Mouse (Mus musculus) liver, embryonic 13.5 days (tissue): ENCODE results near the gene Serpina3b. TPM values are rescaled to one million over a fixed set of nuclear protein-coding genes. Genes with fewer than 3 reads are reported as not detected.
"Not testable (repeated sequence)": the region's sequence is repeated elsewhere in the genome, so short reads cannot be mapped to it uniquely, and the experiment has no call there.

Experiments
- ATAC-seq: fragments of 200-750 bp; cut with Nextera tagmentation; 2 replicates; pipeline ENCODE4 v1.8.0; 2017; ENCODE audit warnings: low read depth, mild to moderate bottlenecking, moderate number of reproducible peaks, moderate library complexity
- DNase-seq: peaks from one replicate; pipeline ENCODE4 v3.0.0; 2022
- H3K27ac ChIP-seq: fragments of 300-500 bp; sonication (generic); 2 replicates; pipeline ENCODE4 v1.5.1; 2015; ENCODE audit warnings: moderate library complexity, mild to moderate bottlenecking, inconsistent platforms
- H3K27me3 ChIP-seq: fragments of 300-500 bp; sonication (generic); 2 replicates; pipeline ENCODE4 v1.6.1; 2015; ENCODE audit warnings: mild to moderate bottlenecking, inconsistent platforms
- H3K36me3 ChIP-seq: fragments of 300-500 bp; sonication (generic); 2 replicates; pipeline ENCODE4 v1.6.1; 2015; ENCODE audit warnings: mild to moderate bottlenecking, inconsistent platforms
- H3K4me1 ChIP-seq: fragments of 300-500 bp; sonication (generic); replicated peaks from 2 replicates; pipeline ENCODE4 v1.6.1; 2015; ENCODE audit warnings: inconsistent platforms
- H3K4me2 ChIP-seq: fragments of 300-500 bp; sonication (generic); 2 replicates; pipeline ENCODE4 v1.6.1; 2015; ENCODE audit warnings: inconsistent platforms, mild to moderate bottlenecking, moderate library complexity
- H3K4me3 ChIP-seq: fragments of 300-500 bp; sonication (generic); replicated peaks from 2 replicates; pipeline ENCODE4 v1.5.1; 2015; ENCODE audit warnings: mild to moderate bottlenecking, inconsistent platforms
- H3K9ac ChIP-seq: fragments of 300-500 bp; sonication (generic); 2 replicates; pipeline ENCODE4 v1.6.1; 2015; ENCODE audit warnings: mild to moderate bottlenecking, inconsistent platforms
- H3K9me3 ChIP-seq: fragments of 300-500 bp; sonication (generic); replicated peaks from 2 replicates; pipeline ENCODE4 v1.6.1; 2016; ENCODE audit warnings: inconsistent platforms
- WGBS: fragments of 180-500 bp; shearing (Covaris S2); methylation state at CpG from one replicate; pipeline ENCODE4 v1.1.7; 2015; ENCODE audit not compliant: insufficient replicate concordance; 5-methylcytosine and 5-hydroxymethylcytosine counted together
- polyA plus RNA-seq: library from polyadenylated mRNA; unstranded; fragments of >200 nt; fragmentation: Nextera tagmentation; extraction: Ambion mirVana; gene quantifications from 2 replicates; pipeline ENCODE4 v1.2.1, GENCODE M21; 2015

The Serpina3b gene
- 0.06 and 0.20 TPM in 2 replicates for polyA plus RNA-seq

- ATAC-seq (no peak), DNase-seq (no peak)
- H3K27me3 ChIP-seq: no peaks in the 10 kb centered on the region
- no peak within 1 kb of the TSS for H3K4me2 ChIP-seq
- H3K9me3 ChIP-seq: no peaks in the 10 kb centered on the region
- no peak within 1 kb of the TSS for H3K9ac ChIP-seq
- H3K27ac ChIP-seq: no peak within 1 kb of the TSS
- no peak within 1 kb of the TSS for H3K4me3 ChIP-seq
- 42% methylated on average over 5 of the region's 5 CpGs for WGBS
- H3K4me1 ChIP-seq: no peaks in the 10 kb centered on the region
- H3K36me3 ChIP-seq: no peaks in the 10 kb centered on the region
These were observed at the start of gene Serpina3b for GRCm38 (mm10) chr12:104127696-104128095. Gene Serpina3b, plus strand, starts transcription at chr12:104127996.

GRCm38 (mm10) chr12:104090119-104090518 is 37.7 kb upstream of the Serpina3b start:
- DNase-seq: no peak
- no peaks in the 10 kb centered on the region for H3K4me1 ChIP-seq
- ATAC-seq: no peak
- H3K9me3 ChIP-seq: no peaks in the 10 kb centered on the region
- H3K27me3 ChIP-seq: no peaks in the 10 kb centered on the region
- no peak overlapping the region for H3K27ac ChIP-seq
- no peak overlapping the region for H3K4me2 ChIP-seq
- no peaks in the 10 kb centered on the region for H3K36me3 ChIP-seq
- no peak overlapping the region for H3K9ac ChIP-seq
- WGBS: 50% methylated on average over 2 of the region's 2 CpGs
- no peak overlapping the region for H3K4me3 ChIP-seq

- no peak overlapping the region for H3K4me2 ChIP-seq
- H3K27me3 ChIP-seq: no peaks in the 10 kb centered on the region
- WGBS: 57% methylated on average over 1 of the region's 1 CpGs
- H3K9ac ChIP-seq: no peak overlapping the region
- DNase-seq (no peak), ATAC-seq (no peak)
- no peaks in the 10 kb centered on the region for H3K9me3 ChIP-seq
- H3K36me3 ChIP-seq: no peaks in the 10 kb centered on the region
- H3K4me3 ChIP-seq: no peak overlapping the region
- H3K27ac ChIP-seq: no peak overlapping the region
- H3K4me1 ChIP-seq: no peaks in the 10 kb centered on the region
These were observed 36.5 kb upstream of the Serpina3b start for GRCm38 (mm10) chr12:104091303-104091702.

- Histone ChIP-seq H3K4me1 (no peaks in the 10 kb centered on the region), H3K9ac (no peak within 1 kb of the TSS), H3K9me3 (no peaks in the 10 kb centered on the region), H3K4me2 (no peak within 1 kb of the TSS), H3K4me3 (no peak within 1 kb of the TSS), H3K27me3 (no peaks in the 10 kb centered on the region), H3K36me3 (no peaks in the 10 kb centered on the region), H3K27ac (no peak within 1 kb of the TSS)
- DNase-seq (no peak), ATAC-seq (no peak)
- WGBS: 72% methylated on average over 6 of the region's 6 CpGs
These were observed 27.0 kb upstream of the Serpina3b start, which contains the start of gene Serpina5 for GRCm38 (mm10) chr12:104100768-104101167. Gene Serpina5, plus strand, starts transcription at chr12:104101113.

- Histone ChIP-seq H3K27me3 (no peaks in the 10 kb centered on the region), H3K36me3 (no peaks in the 10 kb centered on the region), H3K9me3 (no peaks in the 10 kb centered on the region), H3K9ac (no peak overlapping the region), H3K4me2 (no peak overlapping the region), H3K4me1 (peaks cover 5% of the 10 kb centered on the region; the same call in 1 of the 2 replicates), H3K27ac (no peak overlapping the region), H3K4me3 (no peak overlapping the region)
- DNase-seq (no peak), ATAC-seq (no peak)
These were observed 21.9 kb upstream of the Serpina3b start for GRCm38 (mm10) chr12:104105847-104106246.

- no peak overlapping the region for H3K9ac ChIP-seq
- ATAC-seq (peak; percentile 57), DNase-seq (no peak)
- H3K27me3 ChIP-seq: no peaks in the 10 kb centered on the region
- H3K4me1 ChIP-seq: peaks cover 5% of the 10 kb centered on the region; the same call in 1 of the 2 replicates
- no peak overlapping the region for H3K4me3 ChIP-seq
- no peak overlapping the region for H3K27ac ChIP-seq
- no peak overlapping the region for H3K4me2 ChIP-seq
- no peaks in the 10 kb centered on the region for H3K9me3 ChIP-seq
- H3K36me3 ChIP-seq: no peaks in the 10 kb centered on the region
These were observed 20.9 kb upstream of the Serpina3b start for GRCm38 (mm10) chr12:104106919-104107318.

GRCm38 (mm10) chr12:104108507-104108906 is 19.3 kb upstream of the Serpina3b start:
- ATAC-seq (peak; percentile 35; the same call in 1 of the 2 replicates), DNase-seq (no peak)
- Histone ChIP-seq H3K9me3 (no peaks in the 10 kb centered on the region), H3K4me2 (no peak overlapping the region), H3K9ac (no peak overlapping the region), H3K4me3 (no peak overlapping the region), H3K27me3 (no peaks in the 10 kb centered on the region), H3K4me1 (peaks cover 5% of the 10 kb centered on the region; the same call in 1 of the 2 replicates), H3K27ac (no peak overlapping the region), H3K36me3 (no peaks in the 10 kb centered on the region)
- 43% methylated on average over 2 of the region's 2 CpGs for WGBS

- not testable (repeated sequence) for DNase-seq, ATAC-seq
- 72% methylated on average over 11 of the region's 11 CpGs for WGBS
These were observed 15.5 kb upstream of the Serpina3b start, which contains the start of gene Serpina3a for GRCm38 (mm10) chr12:104112333-104112732. Gene Serpina3a, plus strand, starts transcription at chr12:104112724.

GRCm38 (mm10) chr12:104114921-104115579 is 12.7 kb upstream of the Serpina3b start:
- Histone ChIP-seq H3K4me3 (no peak overlapping the region), H3K27ac (no peak overlapping the region), H3K4me2 (no peak overlapping the region), H3K4me1 (no peaks in the 10 kb centered on the region), H3K9ac (no peak overlapping the region), H3K27me3 (no peaks in the 10 kb centered on the region), H3K9me3 (no peaks in the 10 kb centered on the region), H3K36me3 (no peaks in the 10 kb centered on the region)
- no peak for ATAC-seq
- DNase-seq: no peak
- WGBS: 37% methylated on average over 3 of the region's 3 CpGs

More at GRCm38 (mm10) chr12:104112333-104112732, 15.5 kb upstream of the Serpina3b start, which contains the start of gene Serpina3a:
- H3K4me3 ChIP-seq, H3K9me3 ChIP-seq, H3K4me2 ChIP-seq, H3K9ac ChIP-seq, H3K36me3 ChIP-seq, H3K27me3 ChIP-seq, H3K4me1 ChIP-seq, H3K27ac ChIP-seq: not testable (repeated sequence)

GRCm38 (mm10) chr12:104123097-104123496 is 4.7 kb upstream of the Serpina3b start:
- ATAC-seq (no peak), DNase-seq (no peak)
- Histone ChIP-seq H3K9me3 (no peaks in the 10 kb centered on the region), H3K27ac (no peak overlapping the region), H3K9ac (no peak overlapping the region), H3K27me3 (no peaks in the 10 kb centered on the region), H3K4me3 (no peak overlapping the region), H3K36me3 (no peaks in the 10 kb centered on the region), H3K4me1 (no peaks in the 10 kb centered on the region), H3K4me2 (no peak overlapping the region)
- WGBS: 36% methylated on average over 1 of the region's 1 CpGs

GRCm38 (mm10) chr12:104123996-104124395 is 3.8 kb upstream of the Serpina3b start:
- ATAC-seq (no peak), DNase-seq (no peak)
- Histone ChIP-seq H3K4me2 (no peak overlapping the region), H3K4me1 (no peaks in the 10 kb centered on the region), H3K27me3 (no peaks in the 10 kb centered on the region), H3K27ac (no peak overlapping the region), H3K9me3 (no peaks in the 10 kb centered on the region), H3K9ac (no peak overlapping the region), H3K4me3 (no peak overlapping the region), H3K36me3 (no peaks in the 10 kb centered on the region)
- WGBS: 47% methylated on average over 2 of the region's 2 CpGs

- Histone ChIP-seq H3K4me1 (no peaks in the 10 kb centered on the region), H3K4me3 (no peak overlapping the region), H3K27ac (no peak overlapping the region), H3K27me3 (no peaks in the 10 kb centered on the region), H3K9ac (no peak overlapping the region), H3K9me3 (no peaks in the 10 kb centered on the region), H3K4me2 (no peak overlapping the region), H3K36me3 (no peaks in the 10 kb centered on the region)
- WGBS: 66% methylated on average over 5 of the region's 5 CpGs
- DNase-seq (no peak), ATAC-seq (no peak)
These were observed 2.7 kb upstream of the Serpina3b start for GRCm38 (mm10) chr12:104125021-104125560.
